Mouse (Mus musculus) neural tube, embryonic 15.5 days (tissue): ENCODE measurements around the gene Fam171a2. TPM values are rescaled to one million over a fixed set of nuclear protein-coding genes. Genes with fewer than 3 reads are reported as not detected.

Experiments
- ATAC-seq: fragments of 200-750 bp; cut with Nextera tagmentation; 2 replicates; pipeline ENCODE4 v1.8.0; 2017; ENCODE audit warnings: mild to moderate bottlenecking, moderate TSS enrichment, moderate library complexity; ENCODE audit not compliant: low FRiP score
- H3K27ac ChIP-seq: fragments of 300-500 bp; sonication (generic); replicated peaks from 2 replicates; pipeline ENCODE4 v1.5.1; 2015; ENCODE audit warnings: mild to moderate bottlenecking, inconsistent platforms
- H3K27me3 ChIP-seq: fragments of 300-500 bp; sonication (generic); replicated peaks from 2 replicates; pipeline ENCODE4 v1.6.1; 2015; ENCODE audit warnings: inconsistent platforms
- H3K36me3 ChIP-seq: fragments of 300-500 bp; sonication (generic); 2 replicates; pipeline ENCODE4 v1.6.1; 2015; ENCODE audit warnings: inconsistent platforms
- H3K4me1 ChIP-seq: fragments of 300-500 bp; sonication (generic); 2 replicates; pipeline ENCODE4 v1.6.1; 2015; ENCODE audit warnings: inconsistent platforms
- H3K4me2 ChIP-seq: fragments of 300-500 bp; sonication (generic); 2 replicates; pipeline ENCODE4 v1.6.1; 2015; ENCODE audit warnings: inconsistent platforms, mild to moderate bottlenecking, moderate library complexity
- H3K4me3 ChIP-seq: fragments of 300-500 bp; sonication (generic); replicated peaks from 2 replicates; pipeline ENCODE4 v1.5.1; 2015; ENCODE audit warnings: mild to moderate bottlenecking, inconsistent platforms
- H3K9ac ChIP-seq: fragments of 300-500 bp; sonication (generic); replicated peaks from 2 replicates; pipeline ENCODE4 v1.6.1; 2015; ENCODE audit warnings: mild to moderate bottlenecking, inconsistent platforms
- H3K9me3 ChIP-seq: fragments of 300-500 bp; sonication (generic); replicated peaks from 2 replicates; pipeline ENCODE4 v1.6.1; 2016; ENCODE audit warnings: inconsistent platforms
- WGBS: fragments of 180-500 bp; shearing (Covaris S2); methylation state at CpG from one replicate; pipeline ENCODE4 v1.1.7; 2015; ENCODE audit warnings: mixed read lengths; 5-methylcytosine and 5-hydroxymethylcytosine counted together
- polyA plus RNA-seq: library from polyadenylated mRNA; unstranded; fragments of >200 nt; fragmentation: Nextera tagmentation; extraction: Ambion mirVana; gene quantifications from 2 replicates; pipeline ENCODE4 v1.2.1, GENCODE M21; 2015

Gene Fam171a2
- polyA plus RNA-seq, 1 experiment from 2014 or later, result 28.3 TPM

DNA sequence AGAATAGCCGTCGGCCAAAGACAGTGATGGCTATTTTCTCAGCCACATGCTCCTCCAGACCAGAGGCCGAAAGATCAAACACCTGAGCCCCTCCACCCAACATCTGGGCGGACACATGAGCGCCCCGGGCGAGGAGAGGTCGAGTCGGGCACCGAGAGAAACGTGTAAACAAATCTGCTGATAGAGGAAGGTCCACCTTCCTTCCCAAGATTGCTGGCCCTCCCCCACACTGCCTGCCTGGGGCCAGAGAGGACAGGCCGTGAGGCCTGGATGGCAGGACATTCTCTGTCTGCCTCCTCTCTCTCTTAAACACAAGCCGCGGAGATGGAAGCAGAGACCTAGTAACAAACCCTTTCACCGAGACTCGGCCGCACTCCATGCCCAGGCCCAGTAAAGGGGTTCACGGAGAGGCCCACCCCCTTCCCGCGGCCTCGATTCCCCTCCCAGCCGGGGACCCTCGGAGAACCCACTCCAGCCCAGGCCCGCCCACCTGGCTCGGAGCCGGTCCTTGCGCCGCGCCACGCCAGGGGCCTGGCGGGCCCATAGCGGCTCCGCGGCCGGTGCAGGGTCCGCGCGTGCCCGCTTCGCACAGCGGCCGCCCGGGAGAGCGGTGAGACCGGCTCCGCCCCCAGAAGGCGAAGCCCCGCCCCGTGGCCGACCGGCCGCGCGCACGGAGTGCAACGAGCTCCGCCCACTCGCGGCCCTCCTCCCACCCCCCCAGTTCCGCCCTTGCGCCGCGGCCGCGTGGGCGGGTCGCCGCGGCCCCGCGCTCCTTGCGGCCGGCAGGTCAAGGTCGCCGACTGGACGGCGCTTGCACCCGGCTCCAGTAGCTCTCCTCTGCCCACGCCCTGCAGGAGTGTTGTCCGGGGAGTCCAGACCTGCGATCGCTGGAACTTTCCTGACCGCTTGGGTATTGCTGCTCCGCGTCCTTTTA is 40.3 kb downstream of the Fam171a2 start:
- Histone ChIP-seq H3K4me3 (peak overlapping the region; percentile 74), H3K36me3 (peaks cover 25% of the 10 kb centered on the region), H3K9ac (peak overlapping the region; percentile 85), H3K9me3 (no peaks in the 10 kb centered on the region), H3K4me2 (peak overlapping the region; percentile 82), H3K4me1 (peaks cover 47% of the 10 kb centered on the region), H3K27ac (peak overlapping the region; percentile 90), H3K27me3 (no peaks in the 10 kb centered on the region)
- peak; percentile 77 for ATAC-seq
- under 1% methylated on average over 83 of the region's 85 CpGs for WGBS

DNA sequence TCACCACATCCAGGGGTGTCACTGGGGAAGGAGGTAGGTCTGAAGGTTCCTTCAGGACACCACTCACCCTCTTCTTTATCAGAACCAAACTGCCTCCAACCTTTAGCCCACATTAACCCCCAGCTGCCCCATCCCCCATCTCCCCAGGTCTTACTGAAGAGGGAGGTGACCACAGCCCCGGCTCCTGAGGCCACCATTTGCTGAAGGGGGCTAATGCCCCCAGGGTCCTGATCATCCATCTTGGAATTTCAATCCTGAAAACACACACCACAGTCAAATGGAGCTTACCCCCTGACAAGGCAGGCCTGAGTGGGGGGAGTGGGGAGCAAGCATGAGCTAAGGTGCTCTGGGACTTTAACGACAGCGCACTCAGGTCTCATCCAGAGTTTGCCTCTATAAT is 41.1 kb downstream of the Fam171a2 start:
- H3K4me1 ChIP-seq, result peaks cover 45% of the 10 kb centered on the region
- H3K36me3 ChIP-seq, result peaks cover 33% of the 10 kb centered on the region
- WGBS, result 7% methylated on average over 3 of the region's 3 CpGs
- H3K4me3 ChIP-seq, result peak overlapping the region; percentile 74
- H3K9ac ChIP-seq, result peak overlapping the region; percentile 85
- H3K27me3 ChIP-seq, result no peaks in the 10 kb centered on the region
- no peaks in the 10 kb centered on the region for H3K9me3 ChIP-seq
- peak overlapping the region; percentile 82 for H3K4me2 ChIP-seq
- H3K27ac ChIP-seq, result peak overlapping the region; percentile 90
- ATAC-seq, result no peak

DNA sequence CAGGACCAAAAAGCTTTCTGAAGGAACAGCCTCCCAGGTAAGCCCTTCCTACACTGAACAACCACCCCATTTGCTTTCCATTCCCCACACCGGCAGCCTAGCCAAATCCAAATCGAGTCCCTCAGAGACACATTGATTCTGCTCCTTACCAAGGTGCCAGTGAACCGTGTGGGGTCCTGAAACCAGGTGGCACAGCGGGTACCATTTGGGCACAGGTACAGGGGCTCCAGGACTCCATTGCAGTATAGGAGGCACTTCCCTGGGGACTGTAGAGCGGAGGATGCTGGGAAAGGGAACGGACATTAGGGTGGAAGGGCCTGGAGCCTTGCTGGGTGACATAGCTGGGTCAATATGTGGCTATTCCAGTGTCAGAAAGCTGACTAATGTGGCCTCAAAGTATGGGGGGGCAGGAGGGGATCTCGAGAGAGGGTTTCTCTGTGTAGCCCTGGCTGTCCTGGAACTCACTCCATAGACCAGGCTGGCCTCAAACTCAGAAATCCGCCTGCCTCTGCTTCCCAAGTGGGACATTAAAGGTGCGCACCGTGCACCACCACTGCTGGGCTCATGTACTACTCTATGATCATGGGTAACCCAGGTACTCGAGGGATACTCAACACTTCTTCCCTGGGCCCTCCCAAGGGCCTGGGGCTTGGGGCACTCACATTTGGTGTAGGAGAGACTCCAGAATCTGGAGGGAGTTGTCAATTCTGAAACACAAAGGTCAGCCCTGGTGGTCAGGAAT is 41.8 kb downstream of the Fam171a2 start:
- H3K4me3 ChIP-seq, result peak overlapping the region; percentile 74
- no peak for ATAC-seq
- no peak overlapping the region; the same call in 1 of the 2 replicates for H3K27ac ChIP-seq
- H3K36me3 ChIP-seq, result peaks cover 39% of the 10 kb centered on the region
- H3K4me2 ChIP-seq, result peak overlapping the region; percentile 82
- H3K9ac ChIP-seq, result peak overlapping the region; percentile 85
- 86% methylated on average over 11 of the region's 11 CpGs for whole genome bisulfite sequencing
- H3K27me3 ChIP-seq, result no peaks in the 10 kb centered on the region
- H3K4me1 ChIP-seq, result peaks cover 44% of the 10 kb centered on the region
- no peaks in the 10 kb centered on the region for H3K9me3 ChIP-seq

DNA sequence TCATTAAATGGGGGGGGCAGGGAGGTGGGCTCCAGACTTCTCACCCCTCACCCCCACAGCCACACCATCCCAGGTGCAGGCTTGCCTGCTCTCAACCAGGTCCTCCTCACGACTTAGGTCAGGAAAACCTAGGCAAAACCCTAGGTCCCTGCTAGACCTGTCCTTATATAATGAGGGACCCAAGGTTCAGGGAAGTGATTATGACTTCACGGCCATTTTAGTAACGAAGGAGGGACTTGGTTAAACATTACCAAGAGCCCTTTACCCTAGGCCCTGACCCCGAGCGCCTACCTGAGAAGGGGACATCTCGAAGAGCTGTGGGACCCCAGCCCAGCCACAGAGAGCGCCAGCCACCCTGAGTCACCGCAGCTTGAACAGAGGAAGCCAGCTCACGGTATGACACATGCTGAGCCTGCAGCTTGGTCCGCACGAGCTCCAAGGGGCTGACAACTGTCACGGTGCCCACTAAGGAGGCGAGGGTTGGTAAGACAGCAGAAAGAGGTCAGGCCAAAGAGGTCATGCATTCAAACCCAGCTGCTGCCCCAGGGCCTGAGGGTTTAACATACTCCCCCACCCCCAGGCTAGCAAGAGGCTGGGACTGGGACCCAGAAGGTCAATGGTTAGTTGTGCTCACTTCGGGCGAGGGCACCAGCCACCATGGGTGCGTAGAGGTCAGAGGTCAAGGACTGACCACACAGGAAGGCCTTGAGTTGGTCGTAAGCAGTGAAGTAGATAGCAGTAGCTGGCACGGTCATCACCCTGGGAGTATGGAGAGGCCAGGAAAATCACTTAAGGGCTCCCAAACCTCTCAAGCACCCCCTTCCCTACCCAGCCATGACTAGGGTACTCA is 43.1 kb downstream of the Fam171a2 start:
- 80% methylated on average over 18 of the region's 18 CpGs for WGBS
- Histone ChIP-seq H3K27me3 (0 out of 2 replicates have a peak, but pooled peaks cover 4% of the 10 kb centered on the region), H3K9me3 (no peaks in the 10 kb centered on the region), H3K4me3 (no peak overlapping the region; the same call in 1 of the 2 replicates), H3K4me1 (peaks cover 48% of the 10 kb centered on the region), H3K36me3 (peaks cover 51% of the 10 kb centered on the region), H3K9ac (no peak overlapping the region), H3K4me2 (peak overlapping the region; percentile 17; the same call in 1 of the 2 replicates), H3K27ac (no peak overlapping the region)
- no peak for ATAC-seq

DNA sequence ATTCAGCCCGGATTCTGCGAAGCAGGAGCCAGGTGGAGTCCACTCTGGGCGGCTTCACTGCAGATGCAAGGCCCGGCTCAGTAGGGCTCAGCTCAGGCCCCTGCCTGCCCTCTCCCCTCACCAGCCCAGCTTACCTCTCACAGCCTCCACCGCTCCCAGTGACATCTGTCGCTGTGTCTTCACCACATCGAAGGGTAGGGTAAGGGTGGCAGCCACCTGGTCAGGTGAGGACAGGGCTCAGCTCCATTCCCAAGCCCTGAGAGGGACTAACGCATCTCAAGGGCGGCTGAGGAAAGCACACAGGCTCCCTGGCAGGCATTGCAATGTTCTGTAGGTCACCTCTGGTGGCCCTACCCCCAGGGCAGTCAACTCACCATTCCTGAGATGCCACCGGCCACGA is 43.8 kb downstream of the Fam171a2 start:
- Histone ChIP-seq H3K36me3 (peaks cover 51% of the 10 kb centered on the region), H3K9ac (no peak overlapping the region), H3K9me3 (no peaks in the 10 kb centered on the region), H3K4me1 (peaks cover 47% of the 10 kb centered on the region), H3K27ac (no peak overlapping the region), H3K4me3 (no peak overlapping the region), H3K27me3 (0 out of 2 replicates have a peak, but pooled peaks cover 4% of the 10 kb centered on the region), H3K4me2 (no peak overlapping the region)
- WGBS, result 95% methylated on average over 11 of the region's 11 CpGs
- no peak for ATAC-seq

DNA sequence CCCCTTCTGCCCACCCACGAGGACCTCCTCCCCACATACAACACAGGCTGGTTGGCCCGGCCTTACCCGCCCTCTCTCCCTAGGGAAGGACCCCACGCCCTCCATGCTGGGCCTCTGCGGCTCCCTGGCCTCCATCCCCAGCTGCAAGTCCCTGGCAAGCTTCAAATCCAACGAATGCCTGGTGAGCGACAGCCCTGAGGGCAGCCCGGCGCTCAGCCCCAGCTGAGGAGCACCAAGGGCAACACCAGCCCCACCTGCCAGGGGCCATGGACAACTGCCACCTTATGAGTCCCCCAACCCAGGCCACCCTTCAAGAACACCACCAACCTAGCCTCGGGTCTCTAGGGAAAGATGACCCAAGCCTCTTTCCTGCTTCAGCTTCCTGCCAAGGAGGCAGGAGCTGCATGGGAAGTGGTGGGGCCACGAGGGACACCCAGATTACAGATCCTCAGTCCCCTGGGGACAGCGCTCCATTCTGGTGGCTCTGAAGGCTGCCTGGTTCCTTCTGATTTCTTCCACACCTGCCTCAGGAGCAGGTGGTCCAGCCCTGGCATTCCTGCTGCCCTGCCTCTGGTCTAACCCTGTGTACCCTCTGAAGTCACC is 45.5 kb downstream of the Fam171a2 start:
- Histone ChIP-seq H3K4me1 (peaks cover 56% of the 10 kb centered on the region), H3K27ac (no peak overlapping the region)
- WGBS, result 41% methylated on average over 12 of the region's 12 CpGs

DNA sequence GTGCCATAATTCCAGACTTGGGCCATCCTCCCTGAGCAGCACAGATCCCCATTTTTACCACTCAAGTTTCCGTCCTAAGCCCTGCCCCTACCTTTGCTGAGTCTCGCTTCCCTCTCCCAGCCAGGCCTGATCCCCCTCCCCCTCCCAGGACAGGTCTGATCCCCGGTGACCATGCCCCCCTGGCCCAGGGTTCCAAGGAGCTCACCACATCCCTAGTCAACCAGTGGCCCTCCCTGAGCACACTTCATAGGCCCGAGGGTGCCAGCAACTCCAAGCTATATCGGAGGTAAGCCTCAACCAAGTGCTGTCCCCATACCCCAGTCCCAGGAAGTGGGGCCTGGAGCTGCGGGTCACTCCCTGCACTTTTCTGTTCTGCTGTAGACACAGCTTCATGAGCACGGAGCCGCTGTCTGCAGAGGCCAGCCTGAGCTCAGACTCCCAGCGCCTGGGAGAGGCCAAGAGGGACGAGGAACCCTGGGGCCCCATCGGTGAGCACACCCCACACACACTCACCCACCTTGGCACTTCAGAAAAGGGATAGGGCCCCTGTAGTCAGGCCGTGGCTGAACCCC is 46.9 kb downstream of the Fam171a2 start:
- no peaks in the 10 kb centered on the region for H3K9me3 ChIP-seq
- WGBS, result 37% methylated on average over 12 of the region's 12 CpGs
- H3K27me3 ChIP-seq, result 0 out of 2 replicates have a peak, but pooled peaks cover 4% of the 10 kb centered on the region
- H3K36me3 ChIP-seq, result peaks cover 57% of the 10 kb centered on the region
- no peak overlapping the region for H3K27ac ChIP-seq
- no peak overlapping the region for H3K9ac ChIP-seq
- H3K4me1 ChIP-seq, result peaks cover 57% of the 10 kb centered on the region
- no peak overlapping the region for H3K4me3 ChIP-seq
- no peak for ATAC-seq
- no peak overlapping the region for H3K4me2 ChIP-seq

More for the DNA sequence above, 45.5 kb downstream of the Fam171a2 start:
- Histone ChIP-seq H3K9ac (no peak overlapping the region), H3K9me3 (no peaks in the 10 kb centered on the region), H3K4me2 (no peak overlapping the region), H3K4me3 (no peak overlapping the region), H3K36me3 (peaks cover 57% of the 10 kb centered on the region), H3K27me3 (0 out of 2 replicates have a peak, but pooled peaks cover 4% of the 10 kb centered on the region)
- ATAC-seq, result no peak

DNA sequence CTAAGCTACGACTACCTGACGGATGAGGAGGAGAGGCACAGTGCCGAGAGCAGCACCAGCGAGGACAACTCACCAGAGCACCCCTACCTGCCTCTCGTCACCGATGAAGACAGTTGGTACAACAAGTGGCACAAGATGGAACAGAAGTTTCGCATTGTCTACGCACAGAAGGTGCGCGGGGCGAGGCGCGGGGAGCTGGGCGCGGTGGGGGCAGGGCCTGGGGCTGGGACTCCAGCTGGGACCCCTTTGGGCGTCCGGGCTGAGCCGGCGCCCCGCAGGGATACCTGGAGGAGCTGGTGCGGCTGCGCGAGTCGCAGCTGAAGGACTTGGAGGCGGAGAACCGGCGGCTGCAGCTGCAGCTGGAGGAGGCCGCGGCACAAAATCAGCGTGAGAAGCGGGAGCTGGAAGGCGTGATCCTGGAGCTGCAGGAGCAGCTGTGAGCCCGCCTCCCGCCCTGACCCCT is 47.8 kb downstream of the Fam171a2 start:
- no peaks in the 10 kb centered on the region for H3K9me3 ChIP-seq
- 0 out of 2 replicates have a peak overlapping the region, but pooled peaks have one; percentile 4 for H3K4me3 ChIP-seq
- H3K4me1 ChIP-seq, result peaks cover 57% of the 10 kb centered on the region
- no peak for ATAC-seq
- H3K27me3 ChIP-seq, result 0 out of 2 replicates have a peak, but pooled peaks cover 4% of the 10 kb centered on the region
- WGBS, result 7% methylated on average over 34 of the region's 34 CpGs
- H3K36me3 ChIP-seq, result peaks cover 57% of the 10 kb centered on the region
- no peak overlapping the region for H3K27ac ChIP-seq
- H3K4me2 ChIP-seq, result peak overlapping the region; percentile 23; the same call in 1 of the 2 replicates
- 0 out of 2 replicates have a peak overlapping the region, but pooled peaks have one; percentile 10 for H3K9ac ChIP-seq

DNA sequence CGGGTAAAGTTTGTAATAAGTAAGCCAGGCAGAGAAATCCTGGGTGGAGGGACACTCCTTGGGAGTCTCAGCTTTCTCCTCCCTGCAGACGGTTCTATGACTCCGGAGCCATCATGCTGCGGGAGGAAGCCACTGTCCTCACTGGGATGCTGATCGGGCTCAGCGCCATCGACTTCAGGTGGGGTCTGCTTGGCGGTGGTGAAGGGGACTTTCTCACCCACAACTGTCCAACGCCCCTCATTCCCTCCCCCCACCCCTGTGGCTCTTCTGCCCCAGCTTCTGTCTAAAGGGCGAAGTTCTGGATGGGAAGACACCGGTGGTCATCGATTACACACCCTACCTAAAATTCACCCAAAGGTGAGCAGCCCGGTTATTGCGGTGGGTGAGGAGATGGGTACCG is 48.4 kb downstream of the Fam171a2 start:
- no peak overlapping the region for H3K27ac ChIP-seq
- H3K4me2 ChIP-seq, result no peak overlapping the region
- no peak for ATAC-seq
- H3K9ac ChIP-seq, result no peak overlapping the region
- peaks cover 51% of the 10 kb centered on the region for H3K36me3 ChIP-seq
- 0 out of 2 replicates have a peak, but pooled peaks cover 4% of the 10 kb centered on the region for H3K27me3 ChIP-seq
- 25% methylated on average over 15 of the region's 15 CpGs for WGBS
- H3K9me3 ChIP-seq, result no peaks in the 10 kb centered on the region
- H3K4me3 ChIP-seq, result no peak overlapping the region
- peaks cover 59% of the 10 kb centered on the region for H3K4me1 ChIP-seq
